Mouse (Mus musculus) cortical plate, adult 2 months (tissue): ENCODE measurements around the gene Wdr43.

ENCODE experiments used
- CTCF ChIP-seq: fragments of 200-500 bp; IDR thresholded peaks from 2 replicates; pipeline ENCODE4 v1.5.1; 2011; ENCODE audit warnings: mild to moderate bottlenecking, control low read depth, low read length; ENCODE audit not compliant: insufficient read depth; ENCODE audit errors: extremely low read depth
- POLR2A ChIP-seq: fragments of 200-500 bp; IDR thresholded peaks from 2 replicates; pipeline ENCODE4 v1.6.1; 2011; ENCODE audit warnings: mild to moderate bottlenecking, low read length, control low read depth; ENCODE audit not compliant: insufficient read depth; ENCODE audit errors: extremely low read depth

GRCm38 (mm10) chr17:71673092-71673491 is 57.4 kb downstream of the Wdr43 start, which contains the start of gene Togaram2:
- no peak for TF ChIP-seq POLR2A
- TF ChIP-seq CTCF, result no peak
